ENCODE assay signal across 28 mouse cellular contexts in the genomic region with DNA sequence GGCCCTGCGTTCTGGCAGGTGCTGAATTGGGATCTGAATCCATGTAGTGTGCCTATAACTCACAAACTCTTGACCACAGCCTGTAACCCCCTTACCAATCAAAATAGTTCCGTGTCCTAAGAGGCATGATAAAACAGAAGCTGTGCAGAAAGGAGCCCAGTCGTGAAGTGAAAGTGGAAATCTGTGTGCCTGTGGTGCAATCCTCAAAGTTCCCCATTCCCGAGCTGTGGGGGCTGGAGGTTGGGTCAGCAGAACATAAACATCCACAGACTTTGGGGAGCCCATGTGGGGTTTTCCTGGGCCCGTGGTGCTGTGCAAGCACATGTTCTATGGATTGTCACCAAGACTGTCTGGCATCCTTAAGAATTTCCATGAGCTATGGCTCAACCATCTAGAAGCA. TPM values are rescaled to one million over a fixed set of nuclear protein-coding genes. Genes with fewer than 3 reads are reported as not detected.
DNase-seq lines count a peak whose midpoint lies in the region; ATAC-seq and TF ChIP-seq lines count a peak whose summit lies in the region.
"Had no signal": no experiment of that assay in that cellular context is flagged by ENCODE, and none has a peak within 500 bp of the region (broad histone marks: within the 10 kb centered on the region; RNA-seq: fewer than 3 reads in every experiment).

No protein-coding gene starts in this region.

- no peak overlapping the region for H3K4me2 ChIP-seq in intestine, postnatal 0 days (replicated peaks; ENCODE audit: low read depth)
- H3K4me2 ChIP-seq: embryonic facial prominence, embryonic 13.5 days; forebrain, embryonic 12.5 days; forebrain, embryonic 15.5 days; heart, embryonic 13.5 days; hindbrain, embryonic 14.5 days had no signal

- H3K4me1 ChIP-seq in intestine, postnatal 0 days (replicated peaks; ENCODE audit: control insufficient read depth, insufficient read depth, low read length): no peaks in the 10 kb centered on the region
- H3K4me1 ChIP-seq: embryonic facial prominence, embryonic 13.5 days; forebrain, embryonic 12.5 days; forebrain, embryonic 15.5 days; heart, embryonic 13.5 days had no signal

- no peak for TF ChIP-seq CTCF in intestine, postnatal 0 days (IDR thresholded peaks at IDR 0.05; ENCODE audit: low read depth)

- H3K27me3 ChIP-seq in intestine, postnatal 0 days (replicated peaks; ENCODE audit: control insufficient read depth, insufficient read depth, low read length): no peaks in the 10 kb centered on the region
- H3K27me3 ChIP-seq: embryonic facial prominence, embryonic 13.5 days; forebrain, embryonic 12.5 days; forebrain, embryonic 15.5 days; heart, embryonic 13.5 days had no signal

- H3K27ac ChIP-seq in intestine, postnatal 0 days (ENCODE audit: low read depth, low read length): no peak overlapping the region
- H3K27ac ChIP-seq: embryonic facial prominence, embryonic 10.5 days; embryonic facial prominence, embryonic 13.5 days; forebrain, embryonic 12.5 days; forebrain, embryonic 15.5 days; heart, embryonic 13.5 days; hindbrain, embryonic 14.5 days; hindbrain, postnatal 0 days had no signal

- H3K9ac ChIP-seq in intestine, postnatal 0 days (ENCODE audit: low read depth, low read length): no peak overlapping the region
- H3K9ac ChIP-seq: embryonic facial prominence, embryonic 13.5 days; forebrain, embryonic 12.5 days; forebrain, embryonic 15.5 days; heart, embryonic 13.5 days; hindbrain, embryonic 14.5 days had no signal

- H3K4me3 ChIP-seq in intestine, postnatal 0 days (ENCODE audit: low read depth, low read length): no peak overlapping the region
- H3K4me3 ChIP-seq: embryonic facial prominence, embryonic 10.5 days; embryonic facial prominence, embryonic 13.5 days; erythroblast, embryonic 14.5 days; forebrain, embryonic 12.5 days; forebrain, embryonic 15.5 days; heart, embryonic 13.5 days had no signal

- 74% methylated on average over 5 of the region's 5 CpGs for WGBS in intestine, postnatal 0 days

- peak; percentile 95 for DNase-seq in heart, adult 11 months
- DNase-seq in heart, postnatal 4 days: no peak
- peak; percentile 44 for DNase-seq in layer of hippocampus, adult 11-12 months (ENCODE audit: low spot score)
- no peak for DNase-seq in layer of hippocampus, postnatal 14 days (ENCODE audit: low spot score in 2 of 2)
- DNase-seq in lung, adult 18-20 months: peak; percentile 13 to 21
- no peak for DNase-seq in lung, postnatal 4 days
- DNase-seq: adrenal gland, adult 8-10 months; adrenal gland, postnatal 25 days; cerebellum, adult 11-12 months; cerebellum, adult 8-10 months; cerebellum, postnatal 10 days; cerebellum, postnatal 36 days; embryo, embryonic 11 days; gastrocnemius, postnatal 25 days; heart, postnatal 14 days had no signal

- no peaks in the 10 kb centered on the region for H3K36me3 ChIP-seq in intestine, postnatal 0 days (ENCODE audit: control insufficient read depth, insufficient read depth)
- H3K36me3 ChIP-seq: embryonic facial prominence, embryonic 10.5 days; embryonic facial prominence, embryonic 13.5 days; forebrain, embryonic 12.5 days; forebrain, embryonic 15.5 days; heart, embryonic 13.5 days had no signal

- no peaks in the 10 kb centered on the region for H3K9me3 ChIP-seq in intestine, postnatal 0 days (ENCODE audit: control insufficient read depth)
- H3K9me3 ChIP-seq: embryonic facial prominence, embryonic 10.5 days; embryonic facial prominence, embryonic 13.5 days; forebrain, embryonic 12.5 days; forebrain, embryonic 15.5 days; heart, embryonic 13.5 days had no signal

- 0 out of 2 replicates have a peak, but pooled peaks have one; percentile 23 for ATAC-seq in megakaryocyte progenitor cell, adult 5-6 weeks (replicated peaks; ENCODE audit: poor library complexity)
- ATAC-seq in intestine, postnatal 0 days: no peak
- ATAC-seq: activated CD4-positive, CD25-positive, alpha-beta regulatory T cell, adult 4 months; forebrain, embryonic 15.5 days; hindbrain, postnatal 0 days had no signal

RNA-seq across cellular contexts. Expression of a gene that starts 21.7 kb away (rescaled TPM):
- total RNA-seq in heart, postnatal 4 days (2021): under 1 TPM in 1 of 2 experiments, not detected in 1; 0.32 TPM
- total RNA-seq in layer of hippocampus, postnatal 14 days (2021): not detected
- total RNA-seq in megakaryocyte progenitor cell, adult 5-6 weeks (2015): not detected in 2 replicates
- not detected in 2 replicates for total RNA-seq in megakaryocyte progenitor cell, adult 5-6 weeks (2017)
- polyA plus RNA-seq in intestine, postnatal 0 days (2015; fragmentation: Nextera tagmentation; extraction: Ambion mirVana): 17.0 and 20.1 TPM in 2 replicates
- total RNA-seq: adrenal gland, postnatal 25 days; ES-E14; gastrocnemius, postnatal 25 days; hindbrain, postnatal 0 days had no signal
- polyA plus RNA-seq: brain, embryonic 14.5 days; erythroblast, embryonic 14.5 days; forebrain, embryonic 12.5 days had no signal

Comparison
In these comparisons a context has a peak if more than half of its experiments do, and no peak if none do; other contexts are left out.
1. DNase-seq: peak in heart, adult 11 months (single experiment), layer of hippocampus, adult 11-12 months (single experiment) and lung, adult 18-20 months (2 of 2); none in heart, postnatal 4 days (single experiment), layer of hippocampus, postnatal 14 days (0 of 2) and lung, postnatal 4 days (0 of 2).